Mouse (Mus musculus): ENCODE data around the gene Gm9040. TPM values are rescaled to one million over a fixed set of nuclear protein-coding genes. Genes with fewer than 3 reads are reported as not detected.
A peak's percentile ranks its signal among the peaks of the same experiment; 100 is the strongest.
"Not testable (repeated sequence)": the region's sequence is repeated elsewhere in the genome, so short reads cannot be mapped to it uniquely, and the experiment has no call there.

The Gm9040 gene
- not detected for total RNA-seq (2021)

DNA sequence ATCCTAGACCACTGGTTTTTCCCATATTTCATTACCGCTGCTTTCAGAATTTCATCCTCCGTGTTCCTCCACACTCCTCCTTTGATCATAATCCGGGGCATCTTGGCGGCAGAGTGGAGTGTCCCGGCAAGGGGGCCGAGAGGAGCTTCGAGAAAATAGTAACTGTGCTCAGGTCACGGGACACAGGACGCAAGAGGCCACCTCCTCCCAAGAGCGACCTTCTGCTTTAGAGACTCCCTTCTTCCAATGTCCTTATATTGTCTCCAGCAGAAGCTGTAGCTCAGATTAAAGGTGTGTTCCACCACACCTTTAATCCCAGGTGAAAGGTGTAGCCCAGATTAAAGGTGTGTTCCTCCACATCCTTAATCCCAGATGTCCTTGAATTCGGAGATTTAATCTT is at the start of gene Gm9040:
Gene Gm9040, minus strand, starts transcription at position 101 of the 400 bp plus-strand sequence.
- intact Hi-C loops (cut with DNase I); DNase-seq (ENCODE audit: low spot score in 2 of 2): not testable (repeated sequence)

DNA sequence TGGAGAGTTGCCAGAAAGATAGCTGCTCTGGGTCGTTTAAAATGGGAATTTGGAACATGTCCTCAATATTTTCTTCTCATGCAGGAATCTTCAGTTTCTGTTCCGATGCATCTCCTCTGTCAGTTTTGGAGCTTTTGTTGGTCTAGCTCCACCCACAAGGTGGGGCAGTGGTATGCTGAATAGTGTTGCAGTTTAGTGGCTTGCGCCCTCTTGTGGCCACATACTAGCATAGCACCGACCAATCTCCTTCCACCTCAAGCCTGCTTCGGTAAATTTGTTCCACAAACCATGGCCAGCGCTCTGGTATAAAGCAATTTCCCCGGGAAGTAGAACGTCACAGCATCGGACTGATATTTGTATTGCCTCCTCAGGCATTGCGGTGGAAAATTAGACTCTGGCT is 43.7 kb upstream of the Gm9040 start:
- DNase-seq (ENCODE audit: low spot score in 2 of 2): peak; percentile 75 to 76
- intact Hi-C loops (cut with DNase I): no loop called here

DNA sequence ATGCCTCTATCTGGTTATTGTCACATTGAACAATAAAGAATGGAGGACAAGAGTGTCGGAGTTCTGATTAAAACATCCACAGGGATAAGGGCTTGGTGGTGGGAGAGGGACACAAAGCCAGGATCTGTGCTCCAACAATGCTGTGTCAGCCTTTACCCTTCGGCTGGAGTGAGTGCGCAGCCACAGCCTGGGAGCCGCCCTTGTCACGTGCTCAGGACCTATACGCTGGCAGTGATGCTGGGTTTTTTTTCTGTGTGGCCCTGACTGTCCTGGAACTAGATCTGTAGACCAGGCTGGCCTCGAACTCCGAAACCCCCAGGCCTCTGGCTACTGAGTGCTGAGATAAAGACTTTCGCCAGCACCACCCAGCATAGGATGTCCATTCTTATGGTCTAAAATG is 42.7 kb upstream of the Gm9040 start:
- intact Hi-C loops (cut with DNase I): no loop called here
- DNase-seq (ENCODE audit: low spot score in 2 of 2): no peak

DNA sequence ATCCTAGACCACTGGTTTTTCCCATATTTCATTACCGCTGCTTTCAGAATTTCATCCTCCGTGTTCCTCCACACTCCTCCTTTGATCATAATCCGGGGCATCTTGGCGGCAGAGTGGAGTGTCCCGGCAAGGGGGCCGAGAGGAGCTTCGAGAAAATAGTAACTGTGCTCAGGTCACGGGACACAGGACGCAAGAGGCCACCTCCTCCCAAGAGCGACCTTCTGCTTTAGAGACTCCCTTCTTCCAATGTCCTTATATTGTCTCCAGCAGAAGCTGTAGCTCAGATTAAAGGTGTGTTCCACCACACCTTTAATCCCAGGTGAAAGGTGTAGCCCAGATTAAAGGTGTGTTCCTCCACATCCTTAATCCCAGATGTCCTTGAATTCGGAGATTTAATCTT is 27.2 kb upstream of the Gm9040 start, which contains the start of gene Gm9049:
Gene Gm9049, minus strand, starts transcription at position 101 of the 400 bp plus-strand sequence.
- intact Hi-C loops (cut with DNase I); DNase-seq (ENCODE audit: low spot score in 2 of 2): not testable (repeated sequence)

DNA sequence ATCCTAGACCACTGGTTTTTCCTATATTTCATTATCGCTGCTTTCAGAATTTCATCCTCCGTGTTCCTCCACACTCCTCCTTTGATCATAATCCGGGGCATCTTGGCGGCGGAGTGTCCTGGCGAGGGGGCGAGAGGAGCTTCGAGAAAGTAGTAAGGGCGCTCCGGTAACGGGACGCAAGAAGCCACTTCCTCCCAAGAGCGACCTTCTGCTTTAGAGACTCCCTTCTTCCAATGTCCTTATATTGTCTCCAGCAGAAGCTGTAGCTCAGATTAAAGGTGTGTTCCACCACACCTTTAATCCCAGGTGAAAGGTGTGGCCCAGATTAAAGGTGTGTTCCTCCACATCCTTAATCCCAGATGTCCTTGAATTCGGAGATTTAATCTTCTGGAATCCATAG is 21.8 kb upstream of the Gm9040 start, which contains the start of gene Gm9048:
Gene Gm9048, minus strand, starts transcription at position 101 of the 400 bp plus-strand sequence.
- DNase-seq (ENCODE audit: low spot score in 2 of 2); intact Hi-C loops (cut with DNase I): not testable (repeated sequence)

DNA sequence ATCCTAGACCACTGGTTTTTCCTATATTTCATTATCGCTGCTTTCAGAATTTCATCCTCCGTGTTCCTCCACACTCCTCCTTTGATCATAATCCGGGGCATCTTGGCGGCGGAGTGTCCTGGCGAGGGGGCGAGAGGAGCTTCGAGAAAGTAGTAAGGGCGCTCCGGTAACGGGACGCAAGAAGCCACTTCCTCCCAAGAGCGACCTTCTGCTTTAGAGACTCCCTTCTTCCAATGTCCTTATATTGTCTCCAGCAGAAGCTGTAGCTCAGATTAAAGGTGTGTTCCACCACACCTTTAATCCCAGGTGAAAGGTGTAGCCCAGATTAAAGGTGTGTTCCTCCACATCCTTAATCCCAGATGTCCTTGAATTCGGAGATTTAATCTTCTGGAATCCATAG is 16.4 kb upstream of the Gm9040 start, which contains the start of gene Gm9046:
Gene Gm9046, minus strand, starts transcription at position 101 of the 400 bp plus-strand sequence.
- DNase-seq (ENCODE audit: low spot score in 2 of 2); intact Hi-C loops (cut with DNase I): not testable (repeated sequence)

DNA sequence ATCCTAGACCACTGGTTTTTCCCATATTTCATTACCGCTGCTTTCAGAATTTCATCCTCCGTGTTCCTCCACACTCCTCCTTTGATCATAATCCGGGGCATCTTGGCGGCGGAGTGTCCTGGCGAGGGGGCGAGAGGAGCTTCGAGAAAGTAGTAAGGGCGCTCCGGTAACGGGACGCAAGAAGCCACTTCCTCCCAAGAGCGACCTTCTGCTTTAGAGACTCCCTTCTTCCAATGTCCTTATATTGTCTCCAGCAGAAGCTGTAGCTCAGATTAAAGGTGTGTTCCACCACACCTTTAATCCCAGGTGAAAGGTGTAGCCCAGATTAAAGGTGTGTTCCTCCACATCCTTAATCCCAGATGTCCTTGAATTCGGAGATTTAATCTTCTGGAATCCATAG is 11.0 kb upstream of the Gm9040 start, which contains the start of gene Gm9045:
Gene Gm9045, minus strand, starts transcription at position 101 of the 400 bp plus-strand sequence.
- DNase-seq (ENCODE audit: low spot score in 2 of 2); intact Hi-C loops (cut with DNase I): not testable (repeated sequence)

DNA sequence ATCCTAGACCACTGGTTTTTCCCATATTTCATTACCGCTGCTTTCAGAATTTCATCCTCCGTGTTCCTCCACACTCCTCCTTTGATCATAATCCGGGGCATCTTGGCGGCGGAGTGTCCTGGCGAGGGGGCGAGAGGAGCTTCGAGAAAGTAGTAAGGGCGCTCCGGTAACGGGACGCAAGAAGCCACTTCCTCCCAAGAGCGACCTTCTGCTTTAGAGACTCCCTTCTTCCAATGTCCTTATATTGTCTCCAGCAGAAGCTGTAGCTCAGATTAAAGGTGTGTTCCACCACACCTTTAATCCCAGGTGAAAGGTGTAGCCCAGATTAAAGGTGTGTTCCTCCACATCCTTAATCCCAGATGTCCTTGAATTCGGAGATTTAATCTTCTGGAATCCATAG is 5.5 kb upstream of the Gm9040 start, which contains the start of gene Gm9044:
Gene Gm9044, minus strand, starts transcription at position 101 of the 400 bp plus-strand sequence.
- DNase-seq (ENCODE audit: low spot score in 2 of 2); intact Hi-C loops (cut with DNase I): not testable (repeated sequence)

DNA sequence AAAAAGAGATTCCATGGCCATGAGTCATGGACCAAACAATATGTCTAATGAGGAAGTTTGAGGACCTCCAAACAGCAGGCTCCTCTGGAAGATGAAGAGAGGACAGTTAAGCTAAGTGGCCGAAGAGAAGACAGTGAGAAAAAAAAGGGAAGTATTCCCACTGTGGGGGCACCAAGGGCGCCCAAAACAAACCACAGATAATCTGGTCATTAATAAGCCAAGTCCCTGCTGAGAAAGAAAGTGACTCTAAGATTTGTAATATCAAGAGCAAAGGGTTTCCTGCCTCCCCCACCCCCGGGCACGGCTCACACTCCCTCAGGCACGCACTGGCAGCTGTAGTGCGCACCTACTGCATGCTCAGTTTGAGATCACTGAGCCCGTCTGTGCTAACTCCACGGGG is 7.7 kb downstream of the Gm9040 start:
- intact Hi-C loops (cut with DNase I): no loop called here
- DNase-seq (ENCODE audit: low spot score in 2 of 2): no peak

DNA sequence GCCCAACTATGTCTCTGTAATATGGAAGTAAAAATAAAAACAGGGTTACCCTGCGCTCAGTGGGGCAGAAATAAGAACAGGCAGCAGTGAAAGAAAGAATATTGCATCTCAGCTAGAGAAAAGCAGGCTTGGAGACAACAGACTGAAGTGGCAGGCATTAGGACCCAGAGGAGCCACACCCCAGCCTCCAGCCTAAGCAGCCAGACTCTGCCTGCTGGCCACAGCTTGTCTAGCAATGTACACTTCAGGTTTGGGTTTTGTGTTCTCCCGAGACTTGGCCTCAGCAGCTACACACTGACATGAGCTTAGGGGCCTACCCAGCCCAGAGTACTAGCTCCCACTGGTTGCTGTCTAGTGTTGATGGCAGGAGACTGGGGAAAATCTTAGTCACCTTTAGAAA is 24.6 kb downstream of the Gm9040 start:
- intact Hi-C loops (cut with DNase I); DNase-seq (ENCODE audit: low spot score in 2 of 2): not testable (repeated sequence)

DNA sequence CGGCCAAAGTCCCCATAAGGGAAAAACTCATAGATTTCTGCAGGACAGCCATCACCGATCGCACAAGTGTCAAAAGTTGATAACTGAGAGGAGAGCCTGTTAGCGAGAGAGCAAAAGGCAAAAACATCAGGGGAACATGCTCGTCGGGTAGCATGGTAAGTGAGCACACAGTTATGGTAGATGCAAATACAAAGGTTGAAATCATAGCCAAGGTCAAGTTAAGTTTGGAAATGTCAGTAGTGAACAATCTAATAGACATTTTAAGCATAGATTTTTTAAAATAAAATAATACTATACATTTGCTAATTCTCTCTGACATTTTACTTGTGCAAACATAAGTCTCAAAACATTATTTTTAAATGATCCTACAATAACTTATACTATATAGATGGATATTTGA is 31.8 kb downstream of the Gm9040 start, which contains the start of gene Iltifb:
Gene Iltifb, minus strand, starts transcription at position 101 of the 400 bp plus-strand sequence.
- intact Hi-C loops (cut with DNase I): no loop called here

DNA sequence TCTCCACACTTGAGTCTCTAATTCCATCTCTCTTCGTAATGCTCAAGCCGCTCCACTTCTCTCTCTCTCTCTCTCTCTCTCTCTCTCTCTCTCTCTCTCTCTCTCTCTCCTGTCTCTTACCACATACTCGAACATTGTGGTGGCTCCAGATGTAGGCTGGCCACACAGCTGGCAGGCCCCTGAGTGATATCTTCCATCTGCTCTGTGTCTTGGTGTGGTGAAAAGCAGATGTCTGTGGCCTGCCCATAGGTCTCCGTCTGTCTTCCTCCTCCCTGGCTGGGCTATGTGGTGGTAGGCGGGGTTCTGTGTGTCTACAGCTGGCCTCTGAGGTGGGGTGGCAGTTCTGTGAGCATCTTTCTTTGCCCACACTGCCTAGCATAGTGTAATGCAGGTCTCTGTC is 43.8 kb downstream of the Gm9040 start:
- intact Hi-C loops (cut with DNase I): not testable (repeated sequence)

More for the DNA sequence above, 31.8 kb downstream of the Gm9040 start, which contains the start of gene Iltifb:
- no peak for DNase-seq (ENCODE audit: low spot score in 2 of 2)

DNA sequence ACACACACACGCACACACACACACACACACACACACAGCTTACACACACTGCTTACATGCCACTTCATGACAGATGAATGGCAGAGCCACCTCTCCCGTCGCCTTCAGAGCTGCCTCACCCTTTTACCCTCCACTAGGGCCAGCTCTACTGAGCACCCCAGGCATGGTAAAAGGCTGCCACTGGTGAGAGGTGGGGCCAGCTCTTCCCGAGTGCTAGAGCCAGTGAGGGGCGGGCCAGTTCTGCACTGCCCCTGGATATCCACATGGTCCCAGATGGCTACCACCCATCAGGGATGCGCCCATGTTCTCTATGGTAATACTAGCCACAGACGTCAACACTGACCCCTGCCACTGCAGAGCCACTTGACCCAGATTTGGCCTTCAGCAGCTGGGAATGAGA is 44.2 kb downstream of the Gm9040 start:
- intact Hi-C loops (cut with DNase I); DNase-seq (ENCODE audit: low spot score in 2 of 2): not testable (repeated sequence)

More for the DNA sequence above, 43.8 kb downstream of the Gm9040 start:
- not testable (repeated sequence) for DNase-seq (ENCODE audit: low spot score in 2 of 2)

DNA sequence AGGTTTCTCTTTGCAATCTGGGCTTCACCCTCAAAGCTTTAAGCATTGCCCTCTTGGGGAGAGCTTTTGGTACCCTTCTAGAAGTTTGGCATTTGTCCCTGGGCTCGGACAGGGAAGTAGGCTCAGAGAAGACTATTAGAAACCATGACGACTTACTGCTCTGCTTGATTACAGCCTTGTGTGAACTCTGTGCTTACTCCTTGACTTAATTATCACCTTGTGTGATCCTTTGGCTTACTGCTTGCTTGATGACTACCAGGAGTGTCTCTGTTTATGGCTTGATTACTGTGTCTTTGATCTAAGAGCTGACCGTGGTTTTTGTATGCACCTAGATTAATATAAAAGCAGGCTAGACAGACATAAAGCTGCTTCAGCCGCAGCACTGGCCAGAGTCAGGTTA is 48.7 kb downstream of the Gm9040 start:
- DNase-seq (ENCODE audit: low spot score in 2 of 2); intact Hi-C loops (cut with DNase I): not testable (repeated sequence)

Other genes with a start within 250 kb of the Gm9040 start
- gene Mdm1, start 185.2 kb downstream of the Gm9040 start, total RNA-seq (2021): 1 to 10 TPM; 3.9 to 8.1 TPM
- not detected for gene Il22, start 122.0 kb downstream of the Gm9040 start, total RNA-seq (2021)
- under 1 TPM; 0.76 to 0.84 TPM for gene Gm32717, start 86.2 kb downstream of the Gm9040 start, total RNA-seq (2021)
- gene Gm32802, start 68.3 kb downstream of the Gm9040 start, total RNA-seq (2021): under 1 TPM; 0.76 to 0.84 TPM
- gene Iltifb, start 31.9 kb downstream of the Gm9040 start, total RNA-seq (2021): not detected
- gene Gm9044, start 5.4 kb upstream of the Gm9040 start, total RNA-seq (2021): not detected
- not detected for gene Gm9045, start 10.9 kb upstream of the Gm9040 start, total RNA-seq (2021)
- not detected for gene Gm9046, start 16.3 kb upstream of the Gm9040 start, total RNA-seq (2021)
- gene Gm9048, start 21.7 kb upstream of the Gm9040 start, total RNA-seq (2021): not detected
- gene Gm9049, start 27.1 kb upstream of the Gm9040 start, total RNA-seq (2021): not detected
- not detected for gene Ifng, start 114.1 kb upstream of the Gm9040 start, total RNA-seq (2021)

All from left cerebral cortex, postnatal 36 days (tissue).